Mouse (Mus musculus): ENCODE measurements around the gene Igf1r.

The Igf1r gene

GRCm38 (mm10) chr7:68006496-68006895 is 53.9 kb downstream of the Igf1r start:
- DNase-seq (ENCODE audit: low read depth, low spot score), result no peak

GRCm38 (mm10) chr7:68009635-68010034 is 57.0 kb downstream of the Igf1r start:
- no peak for DNase-seq (ENCODE audit: low read depth, low spot score)

GRCm38 (mm10) chr7:68010168-68010567 is 57.5 kb downstream of the Igf1r start:
- DNase-seq (ENCODE audit: low read depth, low spot score), result no peak

GRCm38 (mm10) chr7:68010802-68011201 is 58.2 kb downstream of the Igf1r start:
- DNase-seq (ENCODE audit: low read depth, low spot score), result no peak

- DNase-seq (ENCODE audit: low read depth, low spot score), result no peak
These were observed 58.9 kb downstream of the Igf1r start for GRCm38 (mm10) chr7:68011385-68012122.

GRCm38 (mm10) chr7:68012123-68012474 is 59.5 kb downstream of the Igf1r start:
- DNase-seq (ENCODE audit: low read depth, low spot score), result no peak

GRCm38 (mm10) chr7:68014495-68014894 is 61.9 kb downstream of the Igf1r start:
- no peak for DNase-seq (ENCODE audit: low read depth, low spot score)

GRCm38 (mm10) chr7:68015404-68015803 is 62.8 kb downstream of the Igf1r start:
- no peak for DNase-seq (ENCODE audit: low read depth, low spot score)

- no peak for DNase-seq (ENCODE audit: low read depth, low spot score)
These were observed 65.4 kb downstream of the Igf1r start for GRCm38 (mm10) chr7:68018038-68018437.

GRCm38 (mm10) chr7:68020556-68020955 is 67.9 kb downstream of the Igf1r start:
- no peak for DNase-seq (ENCODE audit: low read depth, low spot score)

- no peak for DNase-seq (ENCODE audit: low read depth, low spot score)
These were observed 69.1 kb downstream of the Igf1r start for GRCm38 (mm10) chr7:68021741-68022140.

- no peak for DNase-seq (ENCODE audit: low read depth, low spot score)
These were observed 69.6 kb downstream of the Igf1r start for GRCm38 (mm10) chr7:68022188-68022587.

GRCm38 (mm10) chr7:68023882-68024281 is 71.3 kb downstream of the Igf1r start:
- DNase-seq (ENCODE audit: low read depth, low spot score), result no peak

- DNase-seq (ENCODE audit: low read depth, low spot score), result no peak
These were observed 72.0 kb downstream of the Igf1r start for GRCm38 (mm10) chr7:68024625-68025024.

- no peak for DNase-seq (ENCODE audit: low read depth, low spot score)
These were observed 72.8 kb downstream of the Igf1r start for GRCm38 (mm10) chr7:68025396-68025795.

- DNase-seq (ENCODE audit: low read depth, low spot score), result no peak
These were observed 73.4 kb downstream of the Igf1r start for GRCm38 (mm10) chr7:68026076-68026475.

GRCm38 (mm10) chr7:68028167-68028566 is 75.5 kb downstream of the Igf1r start:
- DNase-seq (ENCODE audit: low read depth, low spot score), result no peak

- no peak for DNase-seq (ENCODE audit: low read depth, low spot score)
These were observed 78.2 kb downstream of the Igf1r start for GRCm38 (mm10) chr7:68030846-68031245.

- no peak for DNase-seq (ENCODE audit: low read depth, low spot score)
These were observed 83.9 kb downstream of the Igf1r start for GRCm38 (mm10) chr7:68036527-68036926.

GRCm38 (mm10) chr7:68038846-68039245 is 86.2 kb downstream of the Igf1r start:
- no peak for DNase-seq (ENCODE audit: low read depth, low spot score)

GRCm38 (mm10) chr7:68039550-68039949 is 86.9 kb downstream of the Igf1r start:
- DNase-seq (ENCODE audit: low read depth, low spot score), result no peak

GRCm38 (mm10) chr7:68044621-68045020 is 92.0 kb downstream of the Igf1r start:
- DNase-seq (ENCODE audit: low read depth, low spot score), result no peak

- no peak for DNase-seq (ENCODE audit: low read depth, low spot score)
These were observed 94.5 kb downstream of the Igf1r start for GRCm38 (mm10) chr7:68047152-68047551.

- DNase-seq (ENCODE audit: low read depth, low spot score), result no peak
These were observed 95.9 kb downstream of the Igf1r start for GRCm38 (mm10) chr7:68048532-68048931.
